Mouse (Mus musculus) brain, embryonic 14.5 days (tissue): ENCODE measurements around the gene Soat1. TPM values are rescaled to one million over a fixed set of nuclear protein-coding genes. Genes with fewer than 3 reads are reported as not detected.

ENCODE experiments used
- DNase-seq: peaks from one replicate; pipeline ENCODE4 v3.0.0-alpha.2; 2011; ENCODE audit warnings: low read depth
- CTCF ChIP-seq: fragments of 200-500 bp; IDR thresholded peaks from 2 replicates; pipeline ENCODE4 v1.5.1; 2012; ENCODE audit warnings: inconsistent platforms, mild to moderate bottlenecking, moderate library complexity, borderline replicate concordance; ENCODE audit not compliant: insufficient read depth, insufficient read length; ENCODE audit errors: extremely low read depth
- POLR2A ChIP-seq: fragments of 200-500 bp; IDR thresholded peaks from 2 replicates; pipeline ENCODE4 v1.6.1; 2012; ENCODE audit warnings: mild to moderate bottlenecking, inconsistent platforms, borderline replicate concordance; ENCODE audit not compliant: poor library complexity, insufficient read depth, insufficient read length, severe bottlenecking; ENCODE audit errors: extremely low read depth
- polyA plus RNA-seq: library from polyadenylated mRNA; depleted of rRNA; stranded (reverse); fragments of >200 nt; gene quantifications from 2 replicates; pipeline ENCODE4 v1.2.3, GENCODE M21; 2012

The Soat1 gene
- polyA plus RNA-seq, 1 experiment = 13.0 TPM

DNA sequence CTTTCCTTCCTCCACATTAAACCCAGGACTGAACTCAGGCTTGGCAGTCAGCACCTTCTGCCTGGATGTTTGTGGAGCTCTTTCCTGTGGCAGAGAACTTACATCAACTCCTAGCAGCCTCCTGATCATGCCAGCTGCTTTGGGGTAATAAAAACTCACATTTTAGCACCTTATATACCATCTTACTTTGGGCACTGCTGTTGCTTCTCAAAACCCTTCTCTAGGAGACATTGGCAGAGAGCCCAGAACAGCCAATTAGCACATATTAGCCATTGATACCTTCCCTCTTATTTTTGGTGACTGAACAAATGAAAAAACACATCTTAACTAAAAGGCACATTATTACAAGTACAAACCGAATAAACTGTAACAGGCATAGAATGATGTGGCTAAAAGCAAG lies 29.1 kb downstream of the Soat1 start:
- no peak for TF ChIP-seq POLR2A
- no peak for TF ChIP-seq CTCF
- peak; percentile 86 for DNase-seq

DNA sequence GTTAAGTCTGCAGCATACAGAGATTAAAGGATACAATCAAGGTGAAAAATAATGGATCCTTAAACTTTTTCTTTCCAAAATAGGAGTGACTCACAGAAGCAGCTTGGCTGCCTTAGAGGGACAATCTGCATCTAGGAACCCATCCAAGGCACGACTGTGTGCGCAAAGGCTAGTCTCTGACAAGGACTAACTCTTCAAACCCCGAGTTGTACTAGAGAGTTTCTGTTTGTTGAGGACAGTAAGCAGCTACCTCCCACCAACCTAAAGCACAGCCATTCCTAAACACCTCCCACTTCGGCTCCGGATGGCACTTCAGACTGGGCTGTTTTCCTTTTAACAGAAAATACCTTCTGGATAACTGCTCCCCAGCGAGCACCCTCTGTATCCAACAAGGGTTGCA lies 31.4 kb downstream of the Soat1 start:
- no peak for DNase-seq
- TF ChIP-seq CTCF = no peak
- TF ChIP-seq POLR2A = no peak

DNA sequence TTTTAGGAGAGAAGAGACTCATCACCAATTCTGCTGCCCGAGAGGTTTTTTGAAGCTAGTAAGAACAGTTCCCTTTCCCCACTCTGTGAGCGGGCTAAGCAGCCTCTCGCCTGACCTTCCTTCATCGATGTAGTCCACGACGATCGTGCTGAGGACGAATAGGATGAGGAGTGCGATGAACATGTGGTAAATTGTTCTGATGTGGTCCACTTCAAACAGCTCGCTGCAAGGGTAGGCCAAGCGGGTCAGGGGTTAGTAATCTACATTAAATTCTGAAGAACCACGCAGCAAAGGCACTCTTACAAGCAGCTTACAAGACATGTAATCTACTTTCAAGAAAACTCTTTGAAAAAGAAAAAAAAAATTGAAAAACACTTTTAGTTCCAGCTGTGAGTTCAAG lies 31.9 kb downstream of the Soat1 start:
- TF ChIP-seq CTCF = no peak
- TF ChIP-seq POLR2A = no peak
- no peak for DNase-seq

DNA sequence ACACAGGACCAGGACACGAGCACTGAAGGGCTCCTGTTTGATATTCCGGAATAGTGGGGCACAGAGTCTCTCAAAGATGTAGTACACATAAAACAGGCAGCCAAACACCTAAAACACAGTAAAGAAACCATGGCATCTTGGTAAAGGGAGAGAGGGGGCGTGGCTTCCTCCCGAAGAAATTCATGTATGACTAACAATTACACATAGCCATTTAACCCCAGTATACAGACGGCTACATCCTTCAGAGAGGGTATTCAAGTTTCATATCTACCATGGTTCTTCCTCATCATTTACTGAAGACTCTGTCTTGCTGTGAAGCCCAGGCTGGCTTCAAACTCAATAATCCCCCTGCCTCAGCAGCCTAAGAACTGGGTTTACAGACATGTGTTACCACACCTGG lies 36.4 kb downstream of the Soat1 start:
- no peak for TF ChIP-seq CTCF

DNA sequence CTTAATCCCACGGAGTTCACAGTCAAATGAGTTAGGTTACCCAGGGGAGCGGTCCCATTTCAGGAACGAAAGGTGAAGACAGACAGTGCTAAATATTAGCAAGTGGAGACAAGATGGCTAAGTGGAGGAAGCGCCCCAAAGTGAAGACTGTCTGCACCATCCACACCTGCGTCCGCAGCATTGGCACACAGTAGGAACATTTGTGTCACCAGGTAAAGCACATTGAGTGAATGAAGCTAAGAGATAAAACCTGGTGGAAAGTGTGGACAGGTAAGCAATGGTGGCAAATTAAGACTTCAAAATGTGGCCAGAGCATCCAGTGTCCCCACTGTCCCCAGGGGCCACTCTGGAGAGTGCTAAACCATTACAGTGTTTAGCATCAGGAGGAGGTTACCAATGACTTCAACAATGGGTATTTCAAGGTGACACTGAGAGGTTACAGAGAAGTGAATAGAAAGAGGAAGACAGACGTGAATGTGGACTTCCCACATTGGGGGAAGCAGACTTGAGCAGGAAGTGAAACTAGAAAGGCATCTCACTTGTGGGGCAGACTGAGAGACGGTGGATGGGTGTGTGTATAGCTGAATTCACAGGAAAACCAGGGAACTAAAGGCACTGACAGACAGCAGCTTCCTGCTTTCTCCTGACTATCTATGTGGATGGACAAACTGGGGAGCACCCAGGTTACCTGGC lies 37.0 kb downstream of the Soat1 start:
- no peak for DNase-seq
- TF ChIP-seq CTCF = no peak
- no peak for TF ChIP-seq POLR2A

More for the DNA sequence above, 36.4 kb downstream of the Soat1 start:
- no peak for DNase-seq

DNA sequence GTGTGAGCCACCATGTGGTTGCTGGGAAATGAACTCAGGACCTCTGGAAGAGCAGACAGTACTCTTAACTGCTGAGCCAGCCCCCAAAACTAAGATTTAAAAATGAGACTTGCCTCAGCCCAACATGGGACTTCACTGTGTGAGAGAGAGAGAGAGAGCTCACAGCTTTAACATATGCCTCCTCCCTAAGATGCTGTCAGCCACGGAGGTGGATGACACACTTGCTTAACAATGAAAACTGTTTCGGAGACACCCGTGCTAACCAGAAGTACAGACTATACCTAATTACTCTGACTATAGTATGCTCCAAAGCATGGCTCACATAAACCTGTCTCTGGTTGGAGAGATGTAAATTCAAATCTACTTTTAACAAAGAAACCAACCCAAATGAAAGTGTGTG lies 40.6 kb downstream of the Soat1 start:
- TF ChIP-seq POLR2A (no peak), CTCF (no peak)
- DNase-seq = no peak

DNA sequence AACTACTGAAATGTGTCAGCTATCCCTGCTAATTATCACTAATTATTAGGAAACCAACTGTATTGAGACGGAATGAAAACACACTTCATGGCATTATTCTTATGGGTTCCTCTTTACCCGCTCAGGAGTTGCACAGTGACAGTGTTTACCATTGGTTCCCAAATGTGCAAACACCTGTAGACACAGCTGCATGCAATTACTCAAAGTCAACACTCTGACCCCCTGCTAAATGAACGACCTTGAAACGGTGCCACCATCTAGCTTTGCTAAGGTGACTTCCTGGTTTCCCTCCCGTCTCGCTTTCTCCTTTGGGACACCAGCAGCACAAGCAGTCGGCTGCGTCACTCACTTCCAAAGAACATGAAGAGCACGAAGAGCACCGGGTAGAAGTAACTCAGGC lies 41.6 kb downstream of the Soat1 start:
- no peak for TF ChIP-seq POLR2A
- TF ChIP-seq CTCF = no peak

DNA sequence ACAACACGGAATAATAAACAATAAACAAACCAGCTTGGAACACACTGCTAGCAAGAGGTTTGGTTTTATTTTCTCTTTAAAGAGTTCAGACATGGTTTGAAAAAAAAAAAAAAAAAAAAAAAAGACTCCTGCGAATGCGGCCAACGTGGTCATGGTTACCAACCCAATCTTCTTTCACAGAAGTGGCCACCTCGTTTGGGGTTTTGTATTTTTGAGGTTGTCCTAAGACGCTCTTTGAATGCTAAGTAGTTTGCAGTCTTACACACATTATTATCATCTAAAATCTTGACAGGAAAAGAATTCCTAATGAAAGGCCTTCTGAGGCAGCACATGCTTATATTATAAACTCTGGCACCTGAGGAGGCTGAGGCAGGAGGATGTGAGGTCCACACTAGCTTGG lies 45.7 kb downstream of the Soat1 start:
- TF ChIP-seq POLR2A (no peak), CTCF (no peak)
- peak; percentile 39 for DNase-seq

More for the DNA sequence above, 41.6 kb downstream of the Soat1 start:
- no peak for DNase-seq

DNA sequence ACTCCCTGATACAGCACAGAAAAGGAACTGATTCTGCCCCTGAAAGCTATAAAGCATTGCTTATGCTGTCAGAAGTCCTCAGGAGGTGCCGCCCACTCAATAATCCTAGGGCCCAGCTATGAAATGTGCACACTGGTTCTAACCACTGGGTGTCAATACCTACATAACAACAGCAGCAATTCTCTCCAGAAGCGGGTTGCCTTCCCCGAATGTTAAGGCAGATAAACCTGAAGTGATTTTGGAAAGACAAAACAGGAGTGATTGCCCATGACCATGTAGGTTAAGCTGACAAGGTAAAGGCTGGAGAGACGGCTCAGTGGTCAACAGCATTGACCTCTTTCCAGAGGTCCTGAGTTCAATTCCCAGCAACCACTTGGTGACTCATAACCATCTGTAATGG lies 48.4 kb downstream of the Soat1 start:
- DNase-seq = no peak
- TF ChIP-seq POLR2A (no peak), CTCF (no peak)

DNA sequence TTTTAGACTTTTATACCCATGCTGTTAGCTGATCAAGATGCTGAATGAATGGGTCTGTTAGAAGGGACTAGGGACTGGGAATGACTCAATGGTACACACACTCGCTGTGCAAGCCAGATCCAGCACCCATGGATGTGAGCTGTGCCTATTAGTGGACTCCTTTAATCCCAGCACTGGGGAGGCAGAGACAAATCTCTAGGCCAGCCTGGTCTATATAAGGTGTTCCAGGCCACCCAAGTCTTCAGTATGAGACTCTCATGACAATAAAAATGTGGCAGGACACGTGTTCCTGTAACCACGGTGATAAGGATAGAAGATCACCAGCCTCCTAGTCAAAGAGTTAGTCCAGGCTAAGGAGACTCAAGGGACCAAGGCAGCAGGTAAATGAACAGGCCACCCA lies 50.1 kb downstream of the Soat1 start:
- TF ChIP-seq POLR2A = no peak
- no peak for TF ChIP-seq CTCF
- no peak for DNase-seq

DNA sequence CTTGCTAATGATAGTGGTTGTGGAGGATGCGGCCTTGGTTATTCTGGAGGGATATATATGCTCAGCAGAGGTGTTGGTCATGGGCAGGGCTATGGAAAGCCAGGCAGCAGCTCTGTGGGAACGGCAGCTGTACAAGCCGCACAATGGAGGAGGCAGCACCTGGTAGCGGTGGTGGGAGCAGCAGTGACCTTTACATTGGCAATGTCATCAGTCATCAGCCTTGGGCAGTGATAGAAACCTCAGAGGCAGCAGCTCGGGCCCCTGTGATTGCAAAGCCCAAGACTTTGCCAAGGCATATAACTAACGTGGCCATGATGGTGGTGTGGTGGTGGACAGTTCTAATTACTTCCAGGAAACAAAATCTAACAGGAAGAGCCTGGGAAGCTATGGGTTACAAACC lies 50.6 kb downstream of the Soat1 start:
- TF ChIP-seq POLR2A = no peak
- no peak for TF ChIP-seq CTCF

DNA sequence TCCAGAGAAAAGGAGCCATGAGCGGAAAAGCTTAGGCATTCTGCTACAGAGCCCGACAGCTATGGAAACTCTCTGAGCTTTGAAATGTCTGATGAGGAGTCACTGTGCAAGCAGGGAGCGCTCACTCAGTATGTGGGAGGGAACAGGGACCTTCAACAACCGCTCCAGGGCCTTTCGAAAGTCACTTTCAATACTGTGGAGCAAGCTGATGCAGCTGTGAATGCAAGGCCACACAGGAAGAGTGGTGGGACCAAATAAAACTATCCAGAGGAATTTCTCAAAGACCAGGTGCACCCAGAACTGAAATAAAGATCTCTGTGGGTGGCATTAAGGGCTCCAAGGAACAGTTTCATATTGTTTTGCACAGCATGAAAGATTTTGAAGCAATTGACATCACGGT lies 51.3 kb downstream of the Soat1 start:
- TF ChIP-seq POLR2A = no peak
- no peak for TF ChIP-seq CTCF
- no peak for DNase-seq

More for the DNA sequence above, 50.6 kb downstream of the Soat1 start:
- no peak for DNase-seq
